Mouse (Mus musculus) ES-Bruce4 (cell line): Measurements from ENCODE around the gene Tmprss11g. TPM values are rescaled to one million over a fixed set of nuclear protein-coding genes. Genes with fewer than 3 reads are reported as not detected.

Experiments
- H3K27ac ChIP-seq: 2 replicates; pipeline ENCODE4 v1.5.1; 2012; ENCODE audit warnings: low read length, inconsistent platforms; ENCODE audit not compliant: insufficient read depth
- H3K27me3 ChIP-seq: 2 replicates; pipeline ENCODE4 v1.6.1; 2012; ENCODE audit warnings: mild to moderate bottlenecking, low read length, inconsistent platforms; ENCODE audit not compliant: control insufficient read depth, poor library complexity, insufficient read depth, severe bottlenecking
- H3K36me3 ChIP-seq: 2 replicates; pipeline ENCODE4 v1.6.1; 2012; ENCODE audit warnings: inconsistent platforms, mild to moderate bottlenecking, low read length, moderate library complexity; ENCODE audit not compliant: control insufficient read depth, poor library complexity, insufficient read depth, severe bottlenecking
- H3K4me1 ChIP-seq: one replicate; pipeline ENCODE4 v1.8.1; 2011; ENCODE audit warnings: low read length; ENCODE audit not compliant: control insufficient read depth, insufficient read depth
- H3K4me3 ChIP-seq: 2 replicates; pipeline ENCODE4 v1.5.1; 2011; ENCODE audit warnings: low read depth, mild to moderate bottlenecking, low read length
- H3K9ac ChIP-seq: 2 replicates; pipeline ENCODE4 v1.6.1; 2012; ENCODE audit warnings: low read depth, mild to moderate bottlenecking, inconsistent platforms; ENCODE audit not compliant: poor library complexity, severe bottlenecking
- H3K9me3 ChIP-seq: replicated peaks from 2 replicates; pipeline ENCODE4 v1.6.1; 2012; ENCODE audit warnings: mild to moderate bottlenecking, low read length, inconsistent platforms; ENCODE audit not compliant: control insufficient read depth, poor library complexity, insufficient read depth, severe bottlenecking
- CTCF ChIP-seq: IDR thresholded peaks from one replicate; pipeline ENCODE4 v1.8.1; 2011; ENCODE audit warnings: low read depth, low read length
- EP300 ChIP-seq: IDR thresholded peaks from 2 replicates; pipeline ENCODE4 v1.6.1; 2011; ENCODE audit warnings: low read depth, low read length; ENCODE audit not compliant: insufficient read depth
- POLR2A ChIP-seq: IDR thresholded peaks from one replicate; pipeline ENCODE4 v1.8.1; 2011; ENCODE audit warnings: low read length; ENCODE audit not compliant: insufficient read depth
- polyA plus RNA-seq: library from polyadenylated mRNA; stranded (reverse); fragments of >200 nt; gene quantifications from 2 replicates; pipeline ENCODE4 v1.2.4, GENCODE M21; 2011; ENCODE audit warnings: low read depth; ENCODE audit not compliant: missing spikeins, insufficient read depth, insufficient read length

Gene Tmprss11g
- polyA plus RNA-seq, 1 experiment = not detected

GRCm38 (mm10) chr5:86482562-86482961 is 35.8 kb downstream of the Tmprss11g start:
- Histone ChIP-seq H3K27me3 (no peaks in the 10 kb centered on the region), H3K9ac (no peak overlapping the region), H3K36me3 (no peaks in the 10 kb centered on the region), H3K4me1 (no peaks in the 10 kb centered on the region), H3K27ac (no peak overlapping the region), H3K9me3 (no peaks in the 10 kb centered on the region), H3K4me3 (no peak overlapping the region)
- TF ChIP-seq CTCF (no peak), EP300 (no peak), POLR2A (no peak)

DNA sequence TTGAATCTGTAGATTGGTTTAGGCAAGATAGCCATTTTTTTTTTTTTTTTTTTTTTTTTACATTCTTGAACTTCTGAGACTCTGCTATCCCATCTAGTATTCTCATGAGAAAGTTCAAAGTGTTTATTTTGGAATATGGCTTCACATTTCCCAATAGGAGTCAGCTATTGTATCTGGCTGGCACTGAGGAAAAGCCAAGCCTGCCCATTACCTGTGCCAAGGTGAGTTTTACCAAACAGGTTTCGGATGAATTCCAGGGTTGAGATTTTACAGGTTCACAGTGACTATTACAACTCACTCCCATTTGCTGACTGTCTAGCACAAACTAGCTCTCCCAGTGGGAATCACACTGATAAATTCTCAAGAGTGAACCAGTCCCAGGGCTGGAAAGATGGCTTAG is 36.4 kb downstream of the Tmprss11g start:
- Histone ChIP-seq H3K27me3 (no peaks in the 10 kb centered on the region), H3K9ac (no peak overlapping the region), H3K4me3 (no peak overlapping the region), H3K4me1 (no peaks in the 10 kb centered on the region), H3K36me3 (no peaks in the 10 kb centered on the region), H3K27ac (no peak overlapping the region), H3K9me3 (no peaks in the 10 kb centered on the region)
- no peak for TF ChIP-seq POLR2A

DNA sequence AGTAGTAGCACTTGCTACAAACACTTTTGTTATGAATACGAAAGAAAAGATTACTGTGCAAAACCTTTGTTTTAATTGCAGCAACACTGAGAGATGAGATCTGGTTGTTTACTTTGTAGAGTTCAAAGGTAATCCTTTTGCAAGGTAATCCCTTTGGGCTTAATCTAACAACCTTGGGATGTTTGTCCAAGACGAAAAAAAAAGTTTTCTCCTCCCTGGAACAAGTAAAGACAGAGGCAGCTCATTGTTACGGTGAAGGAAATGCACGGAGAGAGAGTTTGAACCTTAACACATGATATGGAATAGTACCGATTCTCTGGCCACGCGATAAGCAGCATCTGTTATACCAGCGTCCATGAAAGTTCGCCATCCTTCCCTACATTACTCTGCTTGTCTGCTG is 44.5 kb downstream of the Tmprss11g start:
- Histone ChIP-seq H3K36me3 (no peaks in the 10 kb centered on the region), H3K4me1 (no peaks in the 10 kb centered on the region), H3K9me3 (no peaks in the 10 kb centered on the region), H3K9ac (no peak overlapping the region), H3K27ac (no peak overlapping the region), H3K27me3 (no peaks in the 10 kb centered on the region), H3K4me3 (no peak overlapping the region)
- TF ChIP-seq EP300 (no peak), CTCF (no peak), POLR2A (no peak)

GRCm38 (mm10) chr5:86468890-86469289 is 49.5 kb downstream of the Tmprss11g start, which contains the start of gene Tmprss11a:
Gene Tmprss11a, minus strand, starts transcription at chr5:86468990.
- Histone ChIP-seq H3K36me3 (no peaks in the 10 kb centered on the region), H3K4me3 (no peak within 1 kb of the TSS), H3K27me3 (no peaks in the 10 kb centered on the region), H3K27ac (no peak within 1 kb of the TSS), H3K4me1 (no peaks in the 10 kb centered on the region), H3K9ac (no peak within 1 kb of the TSS), H3K9me3 (no peaks in the 10 kb centered on the region)
- no peak for TF ChIP-seq EP300
- no peak for TF ChIP-seq CTCF
- TF ChIP-seq POLR2A = no peak

GRCm38 (mm10) chr5:86439306-86439705 is 79.1 kb downstream of the Tmprss11g start:
- H3K4me3 ChIP-seq = no peak overlapping the region
- H3K4me1 ChIP-seq = no peaks in the 10 kb centered on the region
- no peak overlapping the region for H3K9ac ChIP-seq
- no peaks in the 10 kb centered on the region for H3K27me3 ChIP-seq
- TF ChIP-seq POLR2A (no peak), EP300 (no peak), CTCF (no peak)
- no peaks in the 10 kb centered on the region for H3K9me3 ChIP-seq
- no peak overlapping the region for H3K27ac ChIP-seq
- no peaks in the 10 kb centered on the region for H3K36me3 ChIP-seq

GRCm38 (mm10) chr5:86438548-86438947 is 79.9 kb downstream of the Tmprss11g start:
- no peak for TF ChIP-seq CTCF
- Histone ChIP-seq H3K4me3 (no peak overlapping the region), H3K27me3 (no peaks in the 10 kb centered on the region), H3K36me3 (no peaks in the 10 kb centered on the region), H3K27ac (no peak overlapping the region), H3K4me1 (no peaks in the 10 kb centered on the region), H3K9ac (no peak overlapping the region), H3K9me3 (no peaks in the 10 kb centered on the region)

Other genes starting within 250 kb of the Tmprss11g start
- not detected in 2 replicates for gene Tmprss11c, start 229.3 kb downstream of the Tmprss11g start, polyA plus RNA-seq
- not detected in 2 replicates for gene Tmprss11d, start 145.2 kb downstream of the Tmprss11g start, polyA plus RNA-seq
- gene Tmprss11a, start 49.6 kb downstream of the Tmprss11g start, polyA plus RNA-seq = 0.32 and 0.37 TPM in 2 replicates
- 0.18 and 0.99 TPM in 2 replicates for gene Tmprss11f, start 113.8 kb upstream of the Tmprss11g start, polyA plus RNA-seq
- not detected in 2 replicates for gene Tmprss11b, start 157.8 kb upstream of the Tmprss11g start, polyA plus RNA-seq
- not detected in 2 replicates for gene Tmprss11e, start 227.2 kb upstream of the Tmprss11g start, polyA plus RNA-seq